Mouse (Mus musculus) E14TG2a.4 (cell line): ENCODE measurements around the gene 1110002E22Rik.

Experiments used
- CTCF ChIP-seq: conservative IDR thresholded peaks from 2 replicates; pipeline ENCODE4 v1.5.1; 2014; ENCODE audit warnings: low read length
- NANOG ChIP-seq: IDR thresholded peaks from 2 replicates; pipeline ENCODE4 v1.6.1; 2014; ENCODE audit warnings: borderline replicate concordance, low read length, mixed read lengths
- POU5F1 ChIP-seq: IDR thresholded peaks from 2 replicates; pipeline ENCODE4 v1.6.1; 2014; ENCODE audit warnings: low read length, borderline replicate concordance

- TF ChIP-seq CTCF (no peak), POU5F1 (no peak), NANOG (no peak)
These were observed 30.9 kb upstream of the 1110002E22Rik start for GRCm38 (mm10) chr3:138033986-138034385.
